Mouse (Mus musculus): ENCODE results near the gene Cdk15.

DNA sequence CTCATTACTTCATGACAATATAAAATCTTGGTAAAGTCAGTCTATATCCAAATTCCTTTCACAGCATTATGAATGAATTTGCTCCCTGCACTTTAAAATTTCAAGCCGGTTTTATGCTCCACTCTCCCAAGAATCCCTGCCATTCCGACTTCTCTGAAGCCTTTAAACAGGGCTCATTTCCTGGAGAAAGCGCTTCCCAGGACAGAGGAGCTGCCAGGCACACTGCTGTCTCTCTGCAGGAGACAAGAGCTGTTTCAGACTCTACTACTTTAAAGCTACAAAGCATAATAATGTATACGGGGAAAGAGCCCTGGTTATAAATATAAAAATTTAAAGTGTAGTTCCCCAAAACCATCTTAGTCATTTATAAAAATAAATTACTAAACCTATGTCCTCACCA, 27.5 kb upstream of the Cdk15 start:
- TF ChIP-seq GATA1 (IDR thresholded peaks at IDR 0.05; ENCODE audit: borderline replicate concordance, low read length) (no peak), FLI1 (IDR thresholded peaks at IDR 0.05; ENCODE audit: low read length) (no peak)

All from megakaryocyte, embryonic 14.5 days (primary cell).